Mouse (Mus musculus): ENCODE results near the gene Casq2.
"Not testable (repeated sequence)": the region's sequence is repeated elsewhere in the genome, so short reads cannot be mapped to it uniquely, and the experiment has no call there.

Casq2 gene

DNA sequence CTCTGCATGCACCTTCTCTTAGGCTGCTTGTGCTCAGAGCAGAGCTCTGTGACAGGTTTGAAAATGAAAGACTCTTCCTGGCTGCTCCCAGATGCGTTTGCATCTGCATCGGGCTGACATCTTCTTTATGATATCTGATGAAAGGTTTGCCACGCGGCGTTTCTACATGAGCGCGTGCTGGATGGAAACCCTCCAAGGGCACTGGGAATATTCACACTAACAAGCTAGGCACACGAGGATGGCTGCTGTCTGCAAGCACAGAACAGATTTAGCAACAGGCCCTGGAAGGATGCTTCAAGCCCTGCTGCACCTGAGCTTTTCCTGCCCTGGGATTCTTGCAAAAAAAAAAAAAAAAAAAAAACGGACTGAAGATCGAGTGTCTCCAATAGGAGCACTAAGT lies 50.9 kb downstream of the Casq2 start:
- DNase-seq (ENCODE audit: low read depth) = no peak

GRCm38 (mm10) chr3:102138899-102139298 lies 52.7 kb downstream of the Casq2 start:
- DNase-seq (ENCODE audit: low read depth) = no peak

- no peak for DNase-seq (ENCODE audit: low read depth)
Measured at GRCm38 (mm10) chr3:102140606-102141005, 54.4 kb downstream of the Casq2 start.

DNA sequence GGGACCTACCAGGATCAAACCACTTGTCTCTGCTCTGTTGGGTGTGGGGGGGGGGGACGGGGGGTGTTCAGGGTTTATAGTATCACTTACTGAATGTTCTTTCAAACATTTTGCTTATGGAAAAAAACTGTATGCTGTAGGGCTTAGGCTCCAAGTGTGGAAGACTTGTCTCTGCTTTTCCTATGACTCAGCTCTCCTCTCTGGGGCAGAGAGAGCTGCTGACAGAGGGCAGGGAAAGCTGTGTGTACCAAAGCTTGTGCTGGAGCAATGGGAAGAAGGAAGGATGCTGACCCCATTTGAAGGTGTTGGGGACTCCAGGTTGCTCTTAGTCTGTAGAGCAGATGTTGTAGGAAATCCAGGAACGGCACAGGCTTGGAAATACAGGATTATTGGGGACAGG lies 55.2 kb downstream of the Casq2 start:
- no peak for DNase-seq (ENCODE audit: low read depth)

GRCm38 (mm10) chr3:102141893-102142292 lies 55.7 kb downstream of the Casq2 start:
- DNase-seq (ENCODE audit: low read depth) = no peak

DNA sequence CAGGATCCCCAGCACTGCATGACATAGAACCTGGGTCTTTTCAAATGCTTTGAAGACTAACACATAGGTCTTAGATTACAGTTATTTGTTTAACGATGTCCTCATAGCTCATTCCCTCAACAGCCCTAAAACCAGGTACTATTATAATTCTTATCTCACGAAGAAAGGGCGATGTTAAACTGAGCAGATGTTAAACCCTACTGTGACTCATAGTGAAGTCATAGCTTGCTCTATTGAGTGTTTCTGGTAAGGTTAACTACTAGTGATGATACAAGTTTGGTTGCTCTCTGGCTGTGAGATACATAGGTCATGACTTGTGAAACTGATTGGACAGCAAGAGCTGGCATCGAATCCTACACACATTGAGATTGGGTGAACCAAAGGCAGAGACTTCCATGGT lies 56.7 kb downstream of the Casq2 start:
- no peak for DNase-seq (ENCODE audit: low read depth)

DNA sequence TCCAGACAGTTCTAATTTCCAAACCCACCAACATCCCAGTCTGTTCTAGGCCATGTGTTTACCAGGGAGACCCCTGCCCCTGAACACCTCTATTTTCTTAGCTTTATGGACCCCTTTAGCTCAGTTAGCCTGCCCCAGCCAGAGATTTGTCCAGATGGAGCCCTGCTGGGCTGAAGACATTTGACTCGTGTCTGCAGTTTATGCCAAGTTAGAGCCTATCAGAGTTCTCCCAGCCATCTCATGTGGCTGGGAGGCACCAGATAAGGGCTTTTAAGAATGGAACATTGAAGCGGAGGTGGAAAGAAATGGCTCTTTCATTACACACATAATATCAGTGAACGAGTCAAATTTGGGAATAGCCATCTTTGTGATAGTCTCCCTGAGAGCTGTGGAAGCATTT lies 57.3 kb downstream of the Casq2 start:
- DNase-seq (ENCODE audit: low read depth) = no peak

GRCm38 (mm10) chr3:102144401-102144800 lies 58.2 kb downstream of the Casq2 start:
- no peak for DNase-seq (ENCODE audit: low read depth)

DNA sequence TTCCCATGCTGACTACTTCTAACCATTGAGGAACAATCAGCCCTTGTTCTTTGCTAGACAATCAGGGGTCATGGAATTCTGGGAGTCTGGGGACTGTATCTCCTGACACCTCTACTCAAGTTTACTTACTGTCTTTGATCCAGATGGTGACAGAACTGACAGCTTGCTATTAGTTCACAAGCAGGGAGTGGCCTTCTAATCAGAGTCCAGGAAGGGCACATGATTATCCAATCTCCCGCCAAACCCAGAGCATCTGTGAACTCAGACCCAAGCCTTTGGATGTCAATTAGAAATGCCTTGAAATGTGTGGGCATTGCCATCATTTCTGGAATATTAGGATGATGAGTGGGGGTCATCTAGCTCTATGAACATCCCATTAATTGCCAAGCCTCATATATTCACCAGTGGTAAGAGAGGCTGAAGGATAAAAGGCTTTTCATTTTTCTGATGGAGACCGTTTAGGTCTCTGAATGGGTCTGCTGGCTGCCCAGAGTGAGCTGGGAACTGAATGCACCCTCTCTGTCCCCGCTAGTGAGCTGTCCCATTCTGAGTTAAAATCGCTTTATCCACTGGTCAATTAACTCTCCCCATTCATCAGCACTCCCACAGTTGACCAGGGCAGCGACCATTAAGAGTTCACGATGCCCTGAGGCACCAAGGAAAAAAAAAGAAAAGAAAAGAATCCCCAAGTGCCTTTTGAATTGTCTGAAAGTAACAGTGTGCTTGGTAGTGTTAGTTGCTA lies 59.6 kb downstream of the Casq2 start:
- DNase-seq (ENCODE audit: low read depth) = no peak

DNA sequence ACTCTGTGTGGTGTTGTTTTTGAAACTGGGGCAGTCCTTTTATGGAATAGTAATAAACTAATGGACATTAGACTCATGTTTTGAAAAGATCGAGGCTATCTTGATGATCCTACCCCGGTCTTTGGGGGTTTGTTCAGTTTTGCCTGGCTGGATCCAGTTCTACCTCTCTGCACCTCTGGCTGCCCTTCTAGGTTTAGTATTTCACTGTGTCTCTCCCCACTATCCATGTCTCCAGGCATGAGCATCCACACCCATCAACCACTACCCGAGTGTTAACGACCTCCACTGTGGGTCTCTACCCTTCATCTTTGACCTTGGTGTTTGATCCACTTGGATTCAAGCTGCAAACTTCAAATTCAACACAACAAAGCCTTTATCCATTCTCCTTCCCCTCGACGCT lies 60.2 kb downstream of the Casq2 start:
- DNase-seq (ENCODE audit: low read depth) = no peak

DNA sequence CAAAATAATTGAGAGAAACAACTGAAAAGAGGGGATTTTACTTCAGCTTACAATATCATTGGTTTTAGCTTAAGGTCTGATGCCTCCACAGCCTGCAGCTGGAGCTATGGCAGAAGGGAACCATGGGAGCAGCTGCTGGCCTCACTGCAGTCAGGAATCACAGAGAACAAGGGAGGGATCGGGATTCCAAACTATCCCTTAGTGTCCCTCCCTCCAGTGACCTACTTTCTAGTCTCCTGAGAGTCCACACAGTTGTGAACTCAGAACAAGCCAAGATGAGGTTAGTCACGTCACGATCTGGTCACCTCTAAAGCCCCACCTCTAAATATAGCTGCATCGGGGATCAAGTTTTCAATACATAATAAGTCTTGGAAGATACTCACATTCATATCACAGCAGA lies 61.0 kb downstream of the Casq2 start:
- DNase-seq (ENCODE audit: low read depth) = no peak

- DNase-seq (ENCODE audit: low read depth) = no peak
Measured at GRCm38 (mm10) chr3:102149941-102150340, 63.7 kb downstream of the Casq2 start.

DNA sequence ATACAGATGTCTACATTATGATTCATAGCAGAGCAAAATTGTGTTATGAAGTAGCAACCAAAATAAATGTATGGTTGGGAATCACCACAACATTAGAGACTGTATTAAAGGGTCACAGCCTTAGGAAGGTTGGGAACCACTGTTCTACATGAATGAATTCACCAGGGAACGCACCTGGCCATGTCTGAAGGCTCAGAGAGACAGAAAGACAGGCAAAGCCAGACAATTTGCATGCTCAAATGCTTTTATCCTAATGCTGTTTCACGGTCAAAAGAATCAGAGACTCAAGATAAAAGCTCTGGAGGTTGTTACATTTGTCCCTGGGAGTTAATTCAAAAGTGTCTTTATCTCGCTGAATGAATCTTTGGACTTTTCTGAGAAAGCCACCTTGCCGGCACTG lies 65.6 kb downstream of the Casq2 start:
- no peak for DNase-seq (ENCODE audit: low read depth)

GRCm38 (mm10) chr3:102152471-102152870 lies 66.3 kb downstream of the Casq2 start:
- no peak for DNase-seq (ENCODE audit: low read depth)

DNA sequence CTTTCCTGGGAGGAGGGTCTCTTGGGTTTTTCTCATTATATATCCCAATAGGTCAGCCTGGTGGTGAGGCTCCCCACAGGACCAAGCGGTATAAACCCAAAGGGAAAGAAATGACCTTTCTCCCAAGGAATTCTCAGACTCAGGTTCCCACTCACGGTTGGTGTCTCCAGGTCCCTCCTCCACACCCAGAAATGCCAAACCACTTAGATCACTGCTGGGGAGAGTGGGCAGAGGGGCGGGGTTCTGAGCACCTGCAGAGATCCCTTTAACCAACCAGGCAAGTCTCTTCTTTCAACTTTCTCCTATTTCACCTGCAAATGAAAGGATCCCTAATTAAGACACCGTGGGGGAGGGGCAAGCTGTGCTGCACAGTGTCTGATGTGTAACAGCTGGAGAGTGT lies 66.7 kb downstream of the Casq2 start:
- no peak for DNase-seq (ENCODE audit: low read depth)

GRCm38 (mm10) chr3:102154107-102154506 lies 67.9 kb downstream of the Casq2 start:
- no peak for DNase-seq (ENCODE audit: low read depth)

DNA sequence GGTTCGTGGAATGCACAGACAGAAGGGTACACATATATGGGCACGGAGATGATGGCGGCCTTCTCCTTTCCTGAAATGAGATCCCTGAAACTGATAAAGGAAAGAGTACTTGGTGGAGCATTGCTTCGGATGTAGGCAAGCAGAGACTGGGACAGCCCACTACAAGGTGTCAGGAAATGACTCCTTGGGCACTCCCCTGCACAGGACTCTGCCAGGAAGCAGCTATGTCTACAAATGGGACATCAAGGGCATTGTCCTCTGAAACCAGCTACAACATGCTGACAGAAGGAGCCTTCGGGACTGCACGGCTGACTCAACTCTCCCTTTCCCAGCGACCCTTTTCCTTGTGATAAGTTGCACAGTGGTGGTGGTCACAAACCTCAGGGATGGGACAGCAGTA lies 70.5 kb downstream of the Casq2 start:
- DNase-seq (ENCODE audit: low read depth) = no peak

DNA sequence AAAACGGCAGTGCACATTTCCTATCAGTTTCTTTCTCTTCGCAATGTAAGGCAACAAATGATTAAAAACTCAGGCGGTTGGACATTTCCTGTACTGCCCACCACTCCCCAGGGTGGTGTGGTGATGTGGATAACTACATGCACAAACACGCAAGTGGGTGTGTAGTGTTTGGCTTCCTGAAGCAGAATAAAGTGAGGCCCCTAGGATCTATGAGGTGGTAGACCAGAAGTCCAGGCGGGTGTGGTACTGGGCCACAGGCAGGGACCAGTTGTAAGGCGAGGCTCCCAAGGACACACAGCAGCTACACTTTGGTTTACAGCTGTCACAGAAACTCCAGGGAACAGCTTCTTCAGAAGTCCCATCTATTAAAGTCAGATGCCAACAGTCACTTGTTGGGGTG lies 71.4 kb downstream of the Casq2 start:
- DNase-seq (ENCODE audit: low read depth) = no peak

GRCm38 (mm10) chr3:102158759-102159422 lies 72.7 kb downstream of the Casq2 start:
- no peak for DNase-seq (ENCODE audit: low read depth)

- DNase-seq (ENCODE audit: low read depth) = no peak
Measured at GRCm38 (mm10) chr3:102159423-102160325, 73.5 kb downstream of the Casq2 start.

GRCm38 (mm10) chr3:102163861-102164260 lies 77.6 kb downstream of the Casq2 start:
- DNase-seq (ENCODE audit: low read depth) = not testable (repeated sequence)

DNA sequence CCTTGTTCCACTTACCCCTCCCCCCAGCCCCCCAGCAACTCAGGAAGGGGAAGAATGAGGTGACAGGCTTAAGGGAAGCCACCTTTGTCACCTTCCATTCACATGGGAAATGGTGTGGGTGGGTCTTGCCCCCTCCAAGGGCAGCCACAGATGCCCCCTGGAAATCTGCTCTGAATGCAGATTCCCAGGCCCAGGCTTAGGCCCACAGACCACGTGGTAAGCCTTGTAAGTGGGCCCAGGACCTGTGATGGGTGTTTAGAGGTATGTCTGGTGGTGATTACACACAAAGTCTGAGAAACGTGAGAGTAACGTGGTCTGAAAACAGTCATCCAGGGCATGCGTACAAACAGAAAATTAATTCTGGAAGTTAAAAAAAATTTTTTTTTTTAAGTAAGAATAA lies 78.7 kb downstream of the Casq2 start:
- no peak for DNase-seq (ENCODE audit: low read depth)

Data from naive thymus-derived CD4-positive, alpha-beta T cell, adult 2 months (primary cell).